Mouse (Mus musculus): ENCODE results near the gene Taf6l. TPM values are rescaled to one million over a fixed set of nuclear protein-coding genes. Genes with fewer than 3 reads are reported as not detected.

Taf6l gene
- total RNA-seq (2023) = 7.5 and 8.2 TPM in 2 replicates

DNA sequence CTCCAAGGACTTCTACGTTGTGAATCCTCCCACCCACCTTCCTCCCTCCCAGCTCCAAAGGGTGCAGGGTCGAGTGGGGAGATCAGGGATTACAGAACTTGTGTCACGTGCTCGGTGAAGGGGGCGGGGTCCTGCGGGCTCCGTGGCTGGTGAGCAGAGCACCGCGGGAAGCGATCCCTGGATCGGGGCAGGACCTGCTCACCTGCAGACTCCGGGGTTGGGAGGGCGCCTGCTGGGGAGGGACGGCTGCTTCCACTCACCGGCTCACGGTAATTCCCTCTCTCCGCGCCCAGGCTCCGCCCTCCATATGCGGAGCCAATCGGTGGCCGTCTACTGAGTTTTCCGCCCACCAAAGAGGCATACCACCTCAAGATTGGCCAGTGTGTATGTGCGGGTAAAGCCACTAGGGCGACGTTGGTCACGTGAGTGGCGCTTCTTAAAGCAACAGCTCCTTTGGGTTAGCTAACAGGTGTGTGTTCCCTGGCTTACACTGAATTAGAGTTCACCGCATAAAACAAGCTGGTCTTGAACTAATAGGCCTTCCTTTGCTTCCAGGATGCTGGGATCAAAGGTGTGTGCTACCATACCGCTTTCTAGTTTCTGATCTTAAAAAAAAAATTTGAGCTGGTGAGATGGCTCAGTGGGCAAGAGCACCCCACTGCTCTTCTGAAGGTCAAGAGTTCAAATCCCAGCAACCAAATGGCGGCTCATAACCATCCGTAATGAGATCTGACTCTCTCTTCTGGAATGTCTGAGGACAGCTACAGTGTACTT lies at the start of gene Taf6l:
Taf6l (minus strand) TSS at position 410 of the 774 bp plus-strand sequence.

DNA sequence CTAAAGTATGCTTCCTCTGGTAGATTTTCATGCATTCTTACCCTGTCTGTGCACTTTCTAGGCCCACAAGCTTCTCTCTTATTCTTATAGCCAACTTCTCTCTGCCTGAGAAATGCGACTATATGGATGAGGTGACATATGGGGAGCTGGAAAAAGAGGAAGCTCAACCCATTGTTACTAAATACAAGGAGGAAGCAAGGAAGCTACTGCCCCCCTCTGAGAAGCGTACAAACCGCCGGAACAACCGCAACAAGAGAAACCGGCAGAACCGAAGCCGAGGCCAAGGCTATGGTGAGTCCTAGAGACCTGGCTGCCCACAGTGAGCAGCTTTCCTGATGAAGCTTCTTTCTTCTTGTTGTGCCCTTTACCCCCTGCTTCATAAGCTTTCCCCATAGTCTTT lies 43.4 kb upstream of the Taf6l start, which contains the start of gene AC129217.1:
AC129217.1 (plus strand) TSS at position 114 of the 400 bp plus-strand sequence.

DNA sequence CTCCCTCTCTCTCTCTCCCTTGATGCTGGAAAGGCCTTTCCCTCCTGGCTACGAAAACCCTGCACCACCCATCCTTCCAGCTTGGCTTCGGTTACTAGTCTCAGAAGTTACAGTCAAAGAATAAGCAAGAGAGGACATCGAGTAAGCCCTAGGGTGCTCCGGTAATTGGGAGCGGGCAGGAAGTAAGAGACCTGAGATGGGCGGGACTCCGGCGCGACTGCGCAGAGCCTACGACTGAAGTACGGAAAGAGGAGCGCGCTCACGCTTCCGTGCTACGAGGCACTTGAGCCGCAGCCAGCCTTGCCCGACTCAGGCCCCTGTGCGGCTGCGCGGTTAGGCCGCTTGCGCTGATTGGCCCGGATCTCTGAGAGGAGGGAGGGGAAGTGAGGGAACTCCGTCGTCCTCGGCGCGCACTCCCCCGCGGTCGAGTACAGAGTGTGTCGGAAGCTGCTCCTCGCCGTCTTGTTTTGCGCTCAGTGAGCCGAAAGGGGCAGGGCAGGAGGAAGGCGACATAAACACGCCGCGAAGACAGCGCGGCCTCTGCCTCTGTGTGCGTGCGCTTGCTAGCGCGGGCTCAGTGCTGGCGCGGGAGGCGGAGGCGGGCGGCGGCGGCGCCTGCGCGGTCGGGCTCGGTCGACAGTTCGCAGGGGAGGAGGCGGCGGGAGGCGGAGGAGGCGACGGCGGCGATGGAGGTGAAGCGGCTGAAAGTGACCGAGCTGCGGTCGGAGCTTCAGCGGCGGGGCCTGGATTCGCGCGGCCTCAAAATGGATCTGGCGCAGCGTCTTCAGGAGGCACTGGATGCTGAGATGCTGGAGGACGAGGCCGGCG lies 33.6 kb upstream of the Taf6l start, which contains the start of gene Hnrnpul2:
Hnrnpul2 (plus strand) TSS at position 415 of the 828 bp plus-strand sequence.

DNA sequence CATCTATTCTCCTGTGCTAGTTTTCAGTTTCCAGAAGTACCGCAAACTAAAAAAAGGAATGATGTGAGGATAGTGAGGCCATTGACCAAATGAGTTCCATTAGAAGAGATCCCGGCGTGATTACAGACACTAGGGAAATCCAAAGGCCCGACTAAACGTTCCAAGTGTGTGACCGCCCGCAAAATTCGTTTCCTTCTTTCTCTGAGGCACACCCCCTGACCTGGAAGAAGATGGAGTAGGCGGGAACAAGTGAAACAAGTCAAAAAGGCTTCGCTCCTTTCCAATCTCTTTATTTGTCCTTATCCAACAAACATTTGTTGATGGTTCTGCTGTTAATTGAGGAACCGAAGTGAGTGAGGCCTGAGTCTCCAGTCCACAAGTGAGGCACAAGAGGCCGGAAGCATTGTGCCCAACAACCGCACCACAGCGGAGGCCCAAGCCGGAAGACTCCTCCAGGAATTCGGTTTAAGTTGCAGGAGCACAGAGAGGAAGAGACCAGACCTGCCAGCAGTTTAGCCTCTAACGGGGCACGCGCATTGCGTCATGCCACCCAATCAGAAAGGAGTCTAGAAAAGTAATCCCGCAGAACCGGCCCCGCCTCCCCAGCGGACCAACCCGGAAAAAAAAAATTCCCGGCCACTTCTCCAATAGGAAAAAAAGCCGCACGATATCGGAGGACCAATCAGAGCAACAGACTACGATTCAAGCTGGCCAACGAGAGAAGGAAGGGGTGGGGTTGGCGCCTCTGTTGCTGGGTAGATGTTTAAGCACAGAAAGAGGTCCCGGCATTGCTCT lies 32.8 kb upstream of the Taf6l start, which contains the start of gene Ttc9c:
Ttc9c (minus strand) TSS at position 533 of the 795 bp plus-strand sequence.

DNA sequence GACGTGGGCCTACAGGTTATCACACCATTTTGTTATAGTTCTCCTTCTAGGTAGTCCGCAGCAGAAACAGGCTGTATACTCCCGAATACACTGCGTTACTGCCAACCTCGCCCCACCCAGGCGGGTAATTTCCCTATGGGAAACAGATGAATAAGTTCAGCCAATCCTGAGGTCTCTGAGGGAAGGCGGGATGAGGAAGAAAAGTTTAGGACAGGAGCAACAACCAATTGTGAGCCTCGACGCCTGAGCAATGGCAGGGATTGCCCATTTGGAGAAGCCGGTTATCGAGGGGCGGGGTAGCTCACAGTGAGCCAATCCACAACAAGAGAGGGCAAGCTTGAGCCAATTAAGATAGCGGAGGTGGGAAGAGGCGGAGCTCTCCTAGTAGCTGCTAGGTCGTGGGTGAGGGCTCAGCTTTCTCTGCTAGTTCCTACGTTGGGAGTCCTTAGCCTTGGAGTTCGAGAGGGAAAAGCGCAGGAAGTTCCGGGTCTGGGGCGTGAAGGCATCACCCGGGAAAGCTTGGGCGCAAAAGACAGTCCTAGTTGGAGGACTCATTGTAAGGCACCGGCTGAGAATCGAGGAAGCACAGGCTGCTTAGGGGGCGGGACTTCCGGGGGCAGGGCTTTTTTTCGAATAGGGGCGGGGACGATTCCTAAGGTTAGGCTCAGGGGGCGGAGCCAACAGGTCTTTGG lies 16.1 kb upstream of the Taf6l start, which contains the start of gene Zbtb3:
Zbtb3 (plus strand) TSS at position 426 of the 692 bp plus-strand sequence.

DNA sequence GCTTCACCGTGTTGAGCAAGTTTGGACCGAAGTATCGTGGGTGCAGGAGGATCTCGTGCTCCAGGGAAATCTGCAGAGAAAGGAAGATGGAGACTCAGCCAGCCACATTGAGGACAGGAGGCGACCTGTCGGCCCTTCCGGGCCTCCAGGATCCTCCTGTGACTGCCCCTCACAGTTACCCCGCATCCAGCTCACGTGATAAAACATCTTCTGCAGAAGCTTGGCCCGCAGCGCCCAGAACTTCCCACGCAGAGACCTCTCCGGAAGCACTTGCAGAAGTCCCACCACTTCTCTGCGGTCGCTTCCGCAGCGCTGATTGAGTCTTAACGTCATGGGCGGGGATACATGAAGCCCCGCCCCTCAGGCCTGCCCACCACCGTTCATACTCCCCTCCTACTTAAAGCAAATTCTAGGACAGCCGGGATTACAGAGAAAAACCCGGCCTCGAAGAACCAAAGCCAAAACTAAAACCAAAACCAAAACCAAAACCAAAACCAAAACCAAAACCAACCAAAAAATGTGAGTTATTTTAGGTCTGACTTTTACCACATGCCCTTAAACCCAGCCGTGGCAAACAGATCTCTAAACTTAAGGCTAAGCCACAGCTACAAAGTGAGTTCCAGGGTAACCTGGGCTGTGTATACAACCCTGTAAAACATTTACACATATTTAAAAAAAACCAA lies 12.2 kb upstream of the Taf6l start, which contains the start of gene Polr2g:
Polr2g (minus strand) TSS at position 314 of the 683 bp plus-strand sequence.

DNA sequence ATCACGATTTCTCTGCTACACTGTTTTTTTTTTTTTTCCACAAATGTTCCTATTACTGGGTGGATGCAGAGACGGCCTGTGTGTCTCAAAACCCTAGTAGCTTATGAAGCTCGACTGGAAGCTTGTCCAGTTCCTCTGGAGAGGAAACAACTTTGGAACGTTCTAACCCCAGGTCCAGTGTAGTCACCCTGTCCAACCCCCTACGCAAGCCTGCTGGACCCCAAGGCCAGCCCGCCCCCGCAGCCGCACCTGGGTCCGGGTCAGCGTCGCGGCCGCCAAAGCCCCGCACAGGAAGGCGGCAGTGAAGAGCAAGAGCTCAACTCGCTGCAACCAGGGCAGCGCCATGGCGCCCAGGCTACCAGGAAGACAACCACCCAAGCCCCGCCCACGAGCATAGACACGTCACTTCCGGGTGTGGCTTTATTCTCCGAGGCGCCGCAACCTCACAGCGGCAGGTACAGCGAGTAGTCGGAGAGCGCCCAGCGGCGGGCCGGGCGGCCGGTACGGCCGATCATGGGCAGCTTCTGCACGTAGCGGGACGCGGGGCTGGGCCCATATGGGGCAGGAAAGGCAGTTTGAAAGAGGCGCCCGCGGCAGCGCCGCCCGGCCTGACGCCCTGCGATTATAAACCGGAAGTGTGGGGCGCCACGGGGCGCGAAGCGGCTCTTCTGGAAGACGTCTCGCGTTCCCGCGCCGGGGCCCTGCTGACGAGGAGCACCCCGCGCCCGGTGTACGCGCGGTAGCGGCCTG lies 12.0 kb downstream of the Taf6l start, which contains the start of gene Tmem179b:
Tmem179b (minus strand) TSS at position 382 of the 750 bp plus-strand sequence.

DNA sequence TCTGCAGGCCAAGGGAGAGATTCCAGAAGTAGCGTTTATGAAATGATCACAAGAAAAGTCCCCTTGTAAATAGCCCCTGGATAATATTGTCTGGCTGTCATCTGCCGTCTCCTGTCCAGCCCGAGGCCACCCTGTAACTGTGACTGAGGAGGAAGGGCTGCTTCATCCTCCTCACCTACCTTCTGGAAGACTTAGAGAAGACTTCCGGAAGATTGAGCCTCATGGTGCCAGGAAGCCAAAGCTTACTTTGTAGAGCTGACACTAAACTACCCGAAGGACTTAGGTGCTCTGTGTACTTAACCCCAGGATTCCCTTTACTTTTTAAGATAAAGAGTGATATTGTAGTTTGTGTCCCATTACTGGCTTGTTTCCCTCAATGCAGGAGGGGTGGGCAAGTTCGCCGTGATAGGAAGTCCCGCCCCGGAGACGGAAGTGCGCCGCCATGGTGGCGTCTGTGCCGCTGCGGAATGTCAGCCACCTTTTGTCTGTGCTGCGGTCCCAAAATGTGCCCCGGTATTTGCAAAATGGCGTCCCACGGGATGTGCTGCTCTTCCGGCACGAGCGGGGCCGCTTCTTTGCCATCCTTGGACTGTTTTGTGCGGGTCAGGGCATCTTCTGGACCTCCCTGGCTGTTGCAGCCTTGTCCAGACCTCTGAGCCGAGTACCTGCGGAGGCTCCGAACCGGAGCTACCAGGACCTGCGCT lies 15.5 kb downstream of the Taf6l start, which contains the start of gene Tmem223:
Tmem223 (plus strand) TSS at position 430 of the 704 bp plus-strand sequence.

DNA sequence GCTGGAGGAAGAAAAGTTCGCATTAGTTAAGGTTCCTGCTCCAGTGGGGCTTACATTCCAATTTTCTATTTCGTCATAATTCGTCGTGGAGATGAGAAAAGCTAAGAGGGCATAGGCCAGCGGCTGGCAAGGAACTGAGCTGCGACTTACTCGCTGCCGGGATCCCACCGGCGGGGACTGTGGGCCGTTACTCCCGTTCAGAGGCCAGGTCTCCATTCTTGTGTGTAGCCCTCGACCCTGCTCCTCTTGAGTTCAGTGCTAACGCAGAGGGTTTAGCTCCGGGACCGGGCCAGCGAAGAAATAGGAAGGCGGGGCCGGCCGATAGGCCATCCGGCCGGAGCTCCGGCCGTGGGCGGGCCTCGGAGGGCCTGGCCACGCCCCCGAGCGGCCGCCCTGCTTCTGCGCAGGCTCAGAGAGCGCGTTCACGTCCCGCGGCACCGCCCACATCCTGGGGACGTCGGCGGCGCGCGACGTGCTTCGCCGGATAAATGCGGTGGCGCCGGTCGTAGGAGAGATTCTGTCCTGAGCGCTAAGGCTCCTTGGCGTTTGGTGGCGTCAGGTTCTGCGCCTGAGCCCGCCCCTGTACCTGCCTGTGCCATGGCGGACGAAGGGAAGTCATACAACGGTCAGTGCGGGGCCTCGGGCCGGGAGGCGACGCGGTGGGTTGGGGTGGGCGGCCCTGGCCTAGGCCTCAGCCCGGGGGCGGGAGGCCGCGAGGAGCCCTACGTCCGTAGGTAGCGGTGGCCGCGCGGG lies 29.4 kb downstream of the Taf6l start, which contains the start of gene Nxf1:
Nxf1 (plus strand) TSS at position 439 of the 753 bp plus-strand sequence.

DNA sequence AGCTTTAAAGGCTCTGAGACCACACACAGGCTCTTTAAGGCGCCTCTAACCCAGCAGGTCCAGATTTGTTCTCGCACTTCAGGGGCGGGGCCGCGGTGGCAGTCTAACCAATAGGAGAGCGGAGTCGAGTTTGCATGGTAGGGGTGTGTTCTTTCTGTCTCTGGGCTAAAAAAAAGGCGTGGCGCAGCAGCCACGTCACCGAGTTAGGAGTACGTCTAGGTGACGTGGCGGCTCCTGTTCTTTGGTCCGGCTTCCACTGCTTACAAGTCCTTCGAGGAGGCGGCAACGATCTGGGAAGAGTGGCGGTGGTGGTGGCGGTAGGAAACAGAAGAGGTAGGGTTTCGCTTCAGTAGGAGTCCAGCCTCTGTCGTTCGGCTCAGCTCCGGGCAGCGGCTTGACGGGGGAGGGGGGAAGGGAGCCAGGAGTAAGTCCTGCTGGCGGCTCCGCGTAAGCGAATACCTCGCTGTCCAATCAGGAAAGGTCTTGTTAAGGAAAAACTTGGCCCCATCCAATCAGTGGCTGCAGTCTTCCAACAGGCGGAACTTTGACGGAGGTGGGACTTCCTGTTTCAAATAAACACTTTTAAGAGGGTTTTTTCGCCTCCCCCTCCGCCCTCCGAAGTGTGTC lies 44.9 kb downstream of the Taf6l start, which contains the start of gene Stx5a:
Stx5a (plus strand) TSS at position 171 of the 627 bp plus-strand sequence.

DNA sequence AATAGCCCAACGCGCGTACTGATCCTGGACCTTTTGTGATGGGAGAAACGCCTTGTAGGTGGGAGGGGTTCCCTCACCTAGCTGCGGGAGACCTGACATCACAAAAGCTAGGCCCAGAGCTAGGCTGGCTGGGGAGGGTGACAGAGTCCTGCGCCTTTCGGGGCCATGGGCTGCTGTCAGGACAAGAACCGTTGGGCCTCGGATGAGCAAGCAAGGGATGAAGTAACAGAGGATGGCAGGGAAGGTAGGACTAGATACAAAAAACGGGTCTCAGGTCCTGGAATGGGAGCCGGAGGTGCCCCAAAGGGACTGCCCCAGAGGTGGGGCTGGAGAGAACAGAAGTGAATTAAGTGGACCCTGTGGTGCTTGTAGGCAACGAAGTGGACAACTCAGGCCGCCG lies 45.6 kb downstream of the Taf6l start, which contains the start of gene 1700092M07Rik:
1700092M07Rik (plus strand) TSS at position 116 of the 400 bp plus-strand sequence.

DNA sequence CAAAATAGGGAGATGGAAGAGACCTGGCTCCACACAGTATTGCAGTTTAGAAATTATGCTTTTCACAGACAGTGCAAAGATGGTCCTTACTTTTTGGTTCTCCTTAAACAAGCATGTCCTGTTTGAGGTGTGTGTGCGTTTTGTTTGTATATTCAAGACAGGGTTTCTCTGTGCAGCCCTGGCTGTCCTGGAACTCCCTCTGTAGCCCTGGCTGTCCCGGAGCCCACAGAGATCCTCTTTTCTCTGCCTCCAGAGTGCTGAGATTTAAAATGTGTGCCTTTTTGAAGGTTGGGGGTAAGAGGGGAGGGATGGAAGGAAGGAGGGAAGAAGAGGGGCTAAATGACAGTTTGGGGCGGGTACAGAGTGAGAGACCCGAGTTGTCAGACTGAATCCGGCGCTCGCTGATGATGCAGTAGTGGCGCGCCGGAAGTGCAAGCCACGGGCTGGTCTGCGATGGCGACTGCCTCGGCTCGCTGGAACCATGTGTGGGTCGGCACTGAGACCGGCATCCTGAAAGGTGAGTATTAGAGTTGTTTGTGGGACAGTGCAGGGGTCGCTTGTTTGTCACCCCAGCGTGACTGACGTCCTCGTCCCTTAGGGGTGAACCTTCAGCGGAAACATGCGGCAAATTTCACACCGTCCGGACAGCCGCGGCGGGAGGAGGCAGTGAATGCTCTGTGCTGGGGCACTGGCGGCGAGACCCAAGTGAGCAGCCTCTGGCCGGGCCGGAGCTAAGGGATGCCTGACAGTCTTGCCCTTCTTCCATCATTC lies 50.6 kb downstream of the Taf6l start, which contains the start of gene Wdr74:
Wdr74 (plus strand) TSS at position 439 of the 771 bp plus-strand sequence.

Other genes starting within 250 kb of the Taf6l start
- gene Slc22a8, start 195.2 kb downstream of the Taf6l start, total RNA-seq (2023) = not detected in 2 replicates
- not detected in 2 replicates for gene Slc22a6, start 168.4 kb downstream of the Taf6l start, total RNA-seq (2023)
- gene Chrm1, start 122.6 kb downstream of the Taf6l start, total RNA-seq (2023) = 0.19 and 0.43 TPM in 2 replicates
- gene Slc3a2, start 63.0 kb downstream of the Taf6l start, total RNA-seq (2023) = 158 and 184 TPM in 2 replicates
- gene Wdr74, start 50.6 kb downstream of the Taf6l start, total RNA-seq (2023) = 22.0 TPM in 2 replicates
- 1.00 and 1.5 TPM in 2 replicates for gene 1700092M07Rik, start 45.7 kb downstream of the Taf6l start, total RNA-seq (2023)
- gene Stx5a, start 45.0 kb downstream of the Taf6l start, total RNA-seq (2023) = 173 and 212 TPM in 2 replicates
- gene Nxf1, start 29.3 kb downstream of the Taf6l start, total RNA-seq (2023) = 146 and 190 TPM in 2 replicates
- 20.3 and 22.0 TPM in 2 replicates for gene Tmem223, start 15.4 kb downstream of the Taf6l start, total RNA-seq (2023)
- 52.4 and 65.2 TPM in 2 replicates for gene Tmem179b, start 11.9 kb downstream of the Taf6l start, total RNA-seq (2023)
- gene Polr2g, start 12.2 kb upstream of the Taf6l start, total RNA-seq (2023) = 36.0 and 36.7 TPM in 2 replicates
- gene Zbtb3, start 16.1 kb upstream of the Taf6l start, total RNA-seq (2023) = 0.52 and 0.76 TPM in 2 replicates
- gene Ttc9c, start 32.9 kb upstream of the Taf6l start, total RNA-seq (2023) = 16.9 and 18.9 TPM in 2 replicates
- gene Hnrnpul2, start 33.6 kb upstream of the Taf6l start, total RNA-seq (2023) = 86.0 and 118 TPM in 2 replicates
- 1.4 TPM in 1 of 2 replicates, not detected in the other for gene AC129217.1, start 43.4 kb upstream of the Taf6l start, total RNA-seq (2023)
- 43.3 and 49.7 TPM in 2 replicates for gene Bscl2, start 51.0 kb upstream of the Taf6l start, total RNA-seq (2023)
- not detected in 2 replicates for gene Gng3, start 52.8 kb upstream of the Taf6l start, total RNA-seq (2023)
- gene Lrrn4cl, start 64.4 kb upstream of the Taf6l start, total RNA-seq (2023) = 0.27 and 0.57 TPM in 2 replicates
- 89.2 and 93.8 TPM in 2 replicates for gene Ubxn1, start 85.1 kb upstream of the Taf6l start, total RNA-seq (2023)
- gene Uqcc3, start 94.5 kb upstream of the Taf6l start, total RNA-seq (2023) = 15.4 and 22.1 TPM in 2 replicates
- 1.8 and 10.2 TPM in 2 replicates for gene Lbhd1, start 97.3 kb upstream of the Taf6l start, total RNA-seq (2023)
- not detected in 2 replicates for gene Gm49403, start 97.5 kb upstream of the Taf6l start, total RNA-seq (2023)
- 15.3 and 21.7 TPM in 2 replicates for gene 1810009A15Rik, start 102.4 kb upstream of the Taf6l start, total RNA-seq (2023)
- 6.5 TPM in 1 of 2 replicates, not detected in the other for gene Gm49416, start 102.5 kb upstream of the Taf6l start, total RNA-seq (2023)
- 9.3 and 11.1 TPM in 2 replicates for gene Ints5, start 106.6 kb upstream of the Taf6l start, total RNA-seq (2023)
- gene Ganab, start 111.7 kb upstream of the Taf6l start, total RNA-seq (2023) = 76.0 and 93.0 TPM in 2 replicates
- 29.7 and 35.6 TPM in 2 replicates for gene B3gat3, start 134.0 kb upstream of the Taf6l start, total RNA-seq (2023)
- 1.5 and 2.1 TPM in 2 replicates for gene Rom1, start 142.9 kb upstream of the Taf6l start, total RNA-seq (2023)
- 43.3 and 54.8 TPM in 2 replicates for gene Eml3, start 143.1 kb upstream of the Taf6l start, total RNA-seq (2023)
- 109 and 121 TPM in 2 replicates for gene Mta2, start 155.5 kb upstream of the Taf6l start, total RNA-seq (2023)
- gene Tut1, start 167.4 kb upstream of the Taf6l start, total RNA-seq (2023) = 6.5 and 12.9 TPM in 2 replicates
- gene Eef1g, start 180.6 kb upstream of the Taf6l start, total RNA-seq (2023) = 85.1 and 106 TPM in 2 replicates
- 367 and 445 TPM in 2 replicates for gene Ahnak, start 202.9 kb upstream of the Taf6l start, total RNA-seq (2023)

Data from neutrophil, adult 65 days (primary cell).